Mouse (Mus musculus): ENCODE results near the gene Bax.

GRCm38 (mm10) chr7:45420615-45420919, 46.1 kb downstream of the Bax start, which contains the start of gene Lhb:
- TF ChIP-seq CTCF (IDR thresholded peaks at IDR 0.05; ENCODE audit: extremely low read depth, insufficient read length, insufficient replicate concordance, low read depth, low read length) (no peak), POLR2A (IDR thresholded peaks at IDR 0.05; ENCODE audit: low read depth, low read length) (no peak)
